Mouse (Mus musculus): Measurements from ENCODE around the gene Cyp4f14. TPM values are rescaled to one million over a fixed set of nuclear protein-coding genes. Genes with fewer than 3 reads are reported as not detected.

Cyp4f14 gene
- not detected in 2 replicates for polyA plus RNA-seq (2014; fragmentation: Nextera tagmentation; extraction: Ambion mirVana)

DNA sequence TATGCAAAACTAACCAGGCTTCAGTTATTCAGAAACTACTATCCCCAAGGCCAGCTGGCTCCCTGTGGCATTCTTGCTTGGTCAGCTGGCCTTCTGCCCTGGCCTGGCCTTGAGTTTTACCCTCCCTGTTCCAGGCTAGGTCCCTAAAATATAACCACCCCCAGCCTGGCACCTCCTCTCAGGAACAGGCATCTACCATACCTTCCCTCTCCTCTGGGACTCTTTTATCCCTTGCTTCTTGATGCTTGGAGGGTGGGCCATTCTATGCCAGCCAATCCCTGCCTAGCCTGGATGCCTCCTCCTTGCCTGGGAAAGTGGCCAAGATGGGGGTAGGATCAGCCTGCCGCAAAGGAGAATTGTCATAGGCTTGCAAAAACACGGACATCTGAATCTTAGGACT is at the start of gene Cyp4f14:
Cyp4f14 (minus strand) TSS at position 212 of the 400 bp plus-strand sequence.
- no peaks in the 10 kb centered on the region for H3K4me1 ChIP-seq (ENCODE audit: control insufficient read depth, insufficient read depth, low read length)
- ATAC-seq (replicated peaks; ENCODE audit: insufficient number of reproducible peaks, low FRiP score, low TSS enrichment, low read depth) (no peak), DNase-seq (ENCODE audit: low spot score) (no peak)
- no peaks in the 10 kb centered on the region for H3K27me3 ChIP-seq (ENCODE audit: control insufficient read depth, insufficient read depth, low read length)
- WGBS, result 72% methylated on average over 2 of the region's 2 CpGs
- H3K27ac ChIP-seq (replicated peaks; ENCODE audit: low read depth, low read length), result no peak within 1 kb of the TSS
- no peak within 1 kb of the TSS for H3K9ac ChIP-seq (replicated peaks; ENCODE audit: low read length)
- H3K4me3 ChIP-seq (ENCODE audit: low read depth, low read length), result no peak within 1 kb of the TSS
- no peaks in the 10 kb centered on the region for H3K9me3 ChIP-seq (replicated peaks; ENCODE audit: control insufficient read depth, low read length)
- no peaks in the 10 kb centered on the region for H3K36me3 ChIP-seq (replicated peaks; ENCODE audit: control insufficient read depth, insufficient read depth, low read depth, low read length)
- no peak within 1 kb of the TSS for H3K4me2 ChIP-seq (ENCODE audit: low read depth, low read length)

DNA sequence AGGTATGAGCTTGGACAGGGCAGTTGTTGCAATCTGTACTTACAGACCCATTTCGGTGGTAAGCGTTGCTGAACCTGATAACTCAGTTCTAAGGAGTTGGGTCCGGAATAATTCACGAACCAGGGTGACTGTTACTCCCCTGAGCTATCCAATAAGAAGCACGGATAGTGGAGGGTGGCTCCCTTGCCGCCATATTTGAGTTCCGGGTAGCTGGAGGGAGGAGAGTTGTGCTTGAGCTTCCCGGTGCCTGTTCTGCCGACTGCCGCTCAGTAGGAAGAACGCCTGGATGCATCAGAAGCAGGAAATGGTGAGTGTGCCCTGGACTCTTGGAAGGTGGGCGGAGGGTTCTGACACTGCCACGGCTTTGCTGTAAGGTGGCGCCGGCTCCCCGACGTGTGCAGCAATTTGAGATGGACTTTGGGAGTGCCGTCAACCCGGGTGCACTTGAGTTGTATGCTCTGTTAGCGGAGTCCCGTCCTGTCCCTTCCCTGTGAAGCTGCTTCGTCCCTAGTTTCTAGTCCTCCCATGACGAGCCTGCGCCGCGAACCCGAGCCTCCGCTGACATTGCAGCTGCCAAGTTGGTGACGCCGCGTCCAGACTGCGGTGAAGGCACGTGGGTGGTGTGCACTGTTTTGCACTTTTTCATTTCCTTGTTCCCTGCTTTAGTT is 48.6 kb upstream of the Cyp4f14 start, which contains the start of gene Zfp472:
Zfp472 (plus strand) TSS at position 192 of the 668 bp plus-strand sequence.
- DNase-seq (ENCODE audit: low spot score), result peak; percentile 97
- Histone ChIP-seq H3K4me3 (ENCODE audit: low read depth, low read length) (peak within 1 kb of the TSS; percentile 74), H3K9ac (replicated peaks; ENCODE audit: low read length) (peak within 1 kb of the TSS; percentile 82), H3K36me3 (replicated peaks; ENCODE audit: control insufficient read depth, insufficient read depth, low read depth, low read length) (no peaks in the 10 kb centered on the region), H3K4me1 (ENCODE audit: control insufficient read depth, insufficient read depth, low read length) (peaks cover 5% of the 10 kb centered on the region; the same call in 1 of the 2 replicates), H3K9me3 (replicated peaks; ENCODE audit: control insufficient read depth, low read length) (no peaks in the 10 kb centered on the region), H3K4me2 (ENCODE audit: low read depth, low read length) (peak within 1 kb of the TSS; percentile 64), H3K27ac (replicated peaks; ENCODE audit: low read depth, low read length) (peak within 1 kb of the TSS; percentile 75), H3K27me3 (ENCODE audit: control insufficient read depth, insufficient read depth, low read length) (no peaks in the 10 kb centered on the region)
- peak; percentile 99 for ATAC-seq (replicated peaks; ENCODE audit: insufficient number of reproducible peaks, low FRiP score, low TSS enrichment, low read depth)
- under 1% methylated on average over 33 of the region's 33 CpGs for WGBS

DNA sequence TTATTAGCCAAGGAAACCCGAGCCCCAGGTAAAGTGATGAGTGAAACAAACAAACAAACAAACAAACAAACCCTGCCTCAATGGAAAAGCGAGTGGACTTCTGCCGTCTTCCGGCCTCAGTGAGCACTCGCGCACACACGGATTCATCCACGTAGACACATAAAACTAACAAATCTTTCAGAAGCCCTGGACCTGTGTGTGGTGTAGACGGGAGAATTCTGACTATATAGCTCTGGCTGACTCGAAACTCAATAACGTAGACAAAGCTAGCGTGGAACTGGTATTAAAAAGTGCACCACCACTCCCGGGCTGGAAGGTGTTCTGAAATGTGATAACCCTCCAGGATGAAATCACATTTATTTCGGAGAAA is 48.1 kb upstream of the Cyp4f14 start:
- WGBS, result under 1% methylated on average over 14 of the region's 14 CpGs
- peak overlapping the region; percentile 52 for H3K4me2 ChIP-seq (ENCODE audit: low read depth, low read length)
- ATAC-seq (replicated peaks; ENCODE audit: insufficient number of reproducible peaks, low FRiP score, low TSS enrichment, low read depth) (no peak; the same call in 1 of the 2 replicates), DNase-seq (ENCODE audit: low spot score) (no peak)
- no peak overlapping the region for H3K27ac ChIP-seq (replicated peaks; ENCODE audit: low read depth, low read length)
- peaks cover 5% of the 10 kb centered on the region; the same call in 1 of the 2 replicates for H3K4me1 ChIP-seq (ENCODE audit: control insufficient read depth, insufficient read depth, low read length)
- H3K36me3 ChIP-seq (replicated peaks; ENCODE audit: control insufficient read depth, insufficient read depth, low read depth, low read length), result no peaks in the 10 kb centered on the region
- H3K9me3 ChIP-seq (replicated peaks; ENCODE audit: control insufficient read depth, low read length), result no peaks in the 10 kb centered on the region
- peak overlapping the region; percentile 61 for H3K9ac ChIP-seq (replicated peaks; ENCODE audit: low read length)
- peak overlapping the region; percentile 74 for H3K4me3 ChIP-seq (ENCODE audit: low read depth, low read length)
- no peaks in the 10 kb centered on the region for H3K27me3 ChIP-seq (ENCODE audit: control insufficient read depth, insufficient read depth, low read length)

- H3K9ac ChIP-seq (replicated peaks; ENCODE audit: low read length), result no peak overlapping the region
- no peaks in the 10 kb centered on the region for H3K36me3 ChIP-seq (replicated peaks; ENCODE audit: control insufficient read depth, insufficient read depth, low read depth, low read length)
- H3K27me3 ChIP-seq (ENCODE audit: control insufficient read depth, insufficient read depth, low read length), result no peaks in the 10 kb centered on the region
- no peak overlapping the region for H3K4me2 ChIP-seq (ENCODE audit: low read depth, low read length)
- no peak overlapping the region for H3K4me3 ChIP-seq (ENCODE audit: low read depth, low read length)
- peak; percentile 74 for DNase-seq (ENCODE audit: low spot score)
- no peak overlapping the region for H3K27ac ChIP-seq (replicated peaks; ENCODE audit: low read depth, low read length)
- no peaks in the 10 kb centered on the region for H3K9me3 ChIP-seq (replicated peaks; ENCODE audit: control insufficient read depth, low read length)
- ATAC-seq (replicated peaks; ENCODE audit: insufficient number of reproducible peaks, low FRiP score, low TSS enrichment, low read depth), result no peak
- 26% methylated on average over 16 of the region's 16 CpGs for WGBS
- H3K4me1 ChIP-seq (ENCODE audit: control insufficient read depth, insufficient read depth, low read length), result no peaks in the 10 kb centered on the region
Measured at GRCm38 (mm10) chr17:32951441-32951840, 34.3 kb upstream of the Cyp4f14 start.

DNA sequence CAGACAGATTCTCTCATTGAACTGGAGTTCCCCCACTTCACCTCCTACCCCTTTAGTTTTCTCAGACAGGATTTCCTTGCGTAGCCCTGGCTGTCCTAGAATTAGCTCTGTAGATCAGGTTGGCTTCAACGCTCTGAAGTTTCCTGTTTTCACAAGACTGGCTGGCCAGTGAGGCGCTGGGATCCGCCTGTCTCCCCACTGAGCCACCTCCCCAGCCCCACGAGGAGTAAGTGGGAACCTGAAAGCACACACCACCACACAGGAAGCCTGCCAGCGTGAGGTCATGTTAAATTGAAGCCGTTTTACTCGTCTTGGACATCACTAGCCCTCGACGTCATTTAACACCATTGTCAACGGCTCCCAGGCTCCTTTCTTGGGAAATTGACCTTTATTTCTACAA is 33.9 kb upstream of the Cyp4f14 start:
- Histone ChIP-seq H3K9ac (replicated peaks; ENCODE audit: low read length) (no peak overlapping the region), H3K27ac (replicated peaks; ENCODE audit: low read depth, low read length) (no peak overlapping the region), H3K36me3 (replicated peaks; ENCODE audit: control insufficient read depth, insufficient read depth, low read depth, low read length) (no peaks in the 10 kb centered on the region), H3K27me3 (ENCODE audit: control insufficient read depth, insufficient read depth, low read length) (no peaks in the 10 kb centered on the region), H3K9me3 (replicated peaks; ENCODE audit: control insufficient read depth, low read length) (no peaks in the 10 kb centered on the region), H3K4me2 (ENCODE audit: low read depth, low read length) (no peak overlapping the region), H3K4me1 (ENCODE audit: control insufficient read depth, insufficient read depth, low read length) (no peaks in the 10 kb centered on the region), H3K4me3 (ENCODE audit: low read depth, low read length) (no peak overlapping the region)
- ATAC-seq (replicated peaks; ENCODE audit: insufficient number of reproducible peaks, low FRiP score, low TSS enrichment, low read depth), result no peak
- no peak for DNase-seq (ENCODE audit: low spot score)
- WGBS, result 78% methylated on average over 11 of the region's 11 CpGs

- Histone ChIP-seq H3K9ac (replicated peaks; ENCODE audit: low read length) (no peak overlapping the region), H3K27me3 (ENCODE audit: control insufficient read depth, insufficient read depth, low read length) (no peaks in the 10 kb centered on the region), H3K4me3 (ENCODE audit: low read depth, low read length) (no peak overlapping the region), H3K36me3 (replicated peaks; ENCODE audit: control insufficient read depth, insufficient read depth, low read depth, low read length) (no peaks in the 10 kb centered on the region), H3K9me3 (replicated peaks; ENCODE audit: control insufficient read depth, low read length) (no peaks in the 10 kb centered on the region), H3K4me2 (ENCODE audit: low read depth, low read length) (no peak overlapping the region), H3K27ac (replicated peaks; ENCODE audit: low read depth, low read length) (no peak overlapping the region), H3K4me1 (ENCODE audit: control insufficient read depth, insufficient read depth, low read length) (no peaks in the 10 kb centered on the region)
- no peak for ATAC-seq (replicated peaks; ENCODE audit: insufficient number of reproducible peaks, low FRiP score, low TSS enrichment, low read depth)
- 79% methylated on average over 3 of the region's 3 CpGs for WGBS
- no peak for DNase-seq (ENCODE audit: low spot score)
Measured at GRCm38 (mm10) chr17:32950136-32950535, 33.0 kb upstream of the Cyp4f14 start.

DNA sequence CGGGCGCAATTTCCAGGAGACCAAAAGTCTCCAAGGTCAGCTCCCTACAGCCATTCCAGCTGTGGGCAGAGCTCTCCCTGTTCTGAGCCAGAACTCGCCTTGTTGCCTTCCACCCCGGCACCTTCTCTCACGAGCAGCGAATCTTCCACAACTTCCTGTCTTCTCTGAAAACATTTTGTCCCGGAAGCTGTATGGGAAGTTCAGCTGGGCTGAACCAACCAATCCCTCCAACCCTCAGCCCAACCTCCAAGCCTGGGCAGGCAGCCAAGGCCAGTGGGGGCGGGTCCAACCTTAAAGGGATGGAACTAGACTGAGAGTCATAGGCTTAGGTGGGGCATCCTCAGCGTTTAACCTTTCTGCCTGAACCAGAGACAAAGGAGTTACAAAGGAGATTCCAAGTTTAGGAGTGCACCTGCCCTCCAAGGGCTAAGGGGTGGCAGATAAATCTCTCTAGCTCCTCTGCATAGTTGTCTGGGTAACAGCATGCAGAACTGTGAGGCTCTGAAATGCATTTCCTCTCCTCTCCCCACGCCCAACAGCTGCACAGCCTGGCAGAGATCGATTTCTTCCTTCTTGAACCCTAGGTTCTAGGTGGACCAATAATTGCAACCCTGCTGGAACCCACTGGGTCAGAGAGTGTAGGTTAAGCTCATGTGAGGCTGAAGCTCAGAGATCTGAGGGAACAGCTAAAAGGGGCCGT is 30.2 kb upstream of the Cyp4f14 start, which contains the start of gene Cyp4f13:
Cyp4f13 (minus strand) TSS at position 188 of the 700 bp plus-strand sequence.
- H3K9ac ChIP-seq (replicated peaks; ENCODE audit: low read length), result 0 out of 2 replicates have a peak within 1 kb of the TSS, but pooled peaks have one; percentile 6
- WGBS, result 41% methylated on average over 12 of the region's 12 CpGs
- H3K4me1 ChIP-seq (ENCODE audit: control insufficient read depth, insufficient read depth, low read length), result no peaks in the 10 kb centered on the region
- H3K36me3 ChIP-seq (replicated peaks; ENCODE audit: control insufficient read depth, insufficient read depth, low read depth, low read length), result no peaks in the 10 kb centered on the region
- peak within 1 kb of the TSS; percentile 30 for H3K4me3 ChIP-seq (ENCODE audit: low read depth, low read length)
- peak within 1 kb of the TSS; percentile 14 for H3K4me2 ChIP-seq (ENCODE audit: low read depth, low read length)
- H3K27ac ChIP-seq (replicated peaks; ENCODE audit: low read depth, low read length), result no peak within 1 kb of the TSS
- no peaks in the 10 kb centered on the region for H3K27me3 ChIP-seq (ENCODE audit: control insufficient read depth, insufficient read depth, low read length)
- ATAC-seq (replicated peaks; ENCODE audit: insufficient number of reproducible peaks, low FRiP score, low TSS enrichment, low read depth) (peak; percentile 83), DNase-seq (ENCODE audit: low spot score) (peak; percentile 77)
- H3K9me3 ChIP-seq (replicated peaks; ENCODE audit: control insufficient read depth, low read length), result no peaks in the 10 kb centered on the region

DNA sequence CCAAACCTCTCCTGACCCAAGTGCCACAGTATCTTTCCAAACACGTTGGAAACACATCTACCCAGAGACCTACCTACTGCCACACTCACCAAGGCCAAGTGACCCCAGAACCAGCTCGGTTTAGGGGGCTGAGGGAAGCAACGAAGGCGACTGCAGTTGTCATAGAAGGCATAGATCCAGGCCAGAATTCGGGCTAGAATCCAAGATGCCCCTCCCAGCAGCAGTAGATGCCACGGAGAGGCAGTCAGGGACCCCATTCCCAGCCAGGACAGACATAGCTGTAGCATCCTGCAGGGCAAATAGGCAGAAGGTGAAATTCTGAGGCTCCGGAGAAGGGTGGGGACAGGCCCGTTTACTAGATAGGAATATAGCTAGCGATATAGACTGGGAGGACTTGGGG is 29.6 kb upstream of the Cyp4f14 start:
- no peaks in the 10 kb centered on the region for H3K36me3 ChIP-seq (replicated peaks; ENCODE audit: control insufficient read depth, insufficient read depth, low read depth, low read length)
- H3K4me3 ChIP-seq (ENCODE audit: low read depth, low read length), result peak overlapping the region; percentile 30
- no peaks in the 10 kb centered on the region for H3K27me3 ChIP-seq (ENCODE audit: control insufficient read depth, insufficient read depth, low read length)
- no peak overlapping the region for H3K9ac ChIP-seq (replicated peaks; ENCODE audit: low read length)
- no peak for ATAC-seq (replicated peaks; ENCODE audit: insufficient number of reproducible peaks, low FRiP score, low TSS enrichment, low read depth)
- H3K9me3 ChIP-seq (replicated peaks; ENCODE audit: control insufficient read depth, low read length), result no peaks in the 10 kb centered on the region
- no peak overlapping the region for H3K27ac ChIP-seq (replicated peaks; ENCODE audit: low read depth, low read length)
- DNase-seq (ENCODE audit: low spot score), result no peak
- 68% methylated on average over 9 of the region's 9 CpGs for WGBS
- H3K4me1 ChIP-seq (ENCODE audit: control insufficient read depth, insufficient read depth, low read length), result no peaks in the 10 kb centered on the region
- H3K4me2 ChIP-seq (ENCODE audit: low read depth, low read length), result peak overlapping the region; percentile 14
